Mouse (Mus musculus): ENCODE measurements around the gene Apold1. TPM values are rescaled to one million over a fixed set of nuclear protein-coding genes. Genes with fewer than 3 reads are reported as not detected.
A peak's percentile ranks its signal among the peaks of the same experiment; 100 is the strongest.

Gene Apold1
- total RNA-seq, 2 experiments from 2014 or later: 4.6 to 4.8 TPM

DNA sequence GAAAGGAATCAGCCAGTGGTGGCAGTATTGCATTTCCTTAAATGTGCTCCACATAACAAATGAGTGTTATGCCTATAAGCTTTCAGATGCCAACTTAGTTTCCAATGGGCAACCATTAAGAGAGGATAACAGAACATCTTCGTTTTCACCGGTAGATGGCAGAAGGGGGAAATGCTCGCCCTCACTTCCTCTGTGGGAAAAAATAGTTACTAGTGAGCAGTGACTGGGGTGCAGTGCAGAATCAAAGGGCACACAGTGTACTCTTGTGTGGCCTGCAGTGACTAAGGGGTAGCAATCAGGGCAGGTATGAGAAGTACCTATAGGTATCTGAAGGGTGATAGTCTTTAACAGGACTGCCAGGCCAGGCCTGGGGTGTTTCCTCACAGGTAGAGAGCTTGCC is 44.7 kb downstream of the Apold1 start:
- peak in 1 of 2 experiments; percentile 12 for DNase-seq (ENCODE audit: low spot score in 2 of 2)

DNA sequence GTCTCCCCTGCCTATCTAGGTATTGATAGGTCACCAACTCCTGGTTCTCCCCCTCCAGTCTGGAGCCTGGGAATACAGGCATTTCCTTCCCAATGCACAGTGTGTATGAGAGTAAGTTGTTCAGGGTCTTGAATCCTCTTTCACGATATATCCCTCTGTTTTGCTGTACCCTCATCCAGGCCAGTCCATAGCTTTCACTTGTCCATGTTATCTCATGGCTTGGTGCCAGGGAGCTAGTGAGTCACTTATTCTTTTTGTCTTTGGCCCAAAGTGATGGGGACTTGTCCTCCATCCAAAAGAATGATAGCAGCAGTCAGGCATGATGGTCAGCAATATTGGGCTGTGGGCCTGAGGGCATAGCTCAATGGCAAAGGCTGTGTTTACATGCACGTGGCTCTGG is 45.2 kb downstream of the Apold1 start:
- DNase-seq (ENCODE audit: low spot score in 2 of 2): no peak

GRCm38 (mm10) chr6:135029246-135029645 is 47.7 kb downstream of the Apold1 start:
- no peak for DNase-seq (ENCODE audit: low spot score in 2 of 2)

Other genes starting within 250 kb of the Apold1 start
- gene Dusp16, start 189.1 kb upstream of the Apold1 start, total RNA-seq (2021): 1 to 10 TPM; 9.5 to 9.8 TPM
- 10 to 100 TPM; 51.8 TPM for gene Crebl2, start 151.6 kb upstream of the Apold1 start, total RNA-seq (2021)
- 10 to 100 TPM; 28.8 to 32.1 TPM for gene Gpr19, start 83.1 kb upstream of the Apold1 start, total RNA-seq (2021)
- gene Cdkn1b, start 61.3 kb upstream of the Apold1 start, total RNA-seq (2021): 10 to 100 TPM; 38.2 to 40.5 TPM
- 10 to 100 TPM; 58.3 to 59.1 TPM for gene Ddx47, start 29.9 kb downstream of the Apold1 start, total RNA-seq (2021)
- gene Gprc5a, start 83.9 kb downstream of the Apold1 start, total RNA-seq (2021): under 1 TPM; 0.26 to 0.79 TPM
- gene Gprc5d, start 136.6 kb downstream of the Apold1 start, total RNA-seq (2021): not detected
- 100 to 1,000 TPM; 183 to 192 TPM for gene Fam234b, start 216.3 kb downstream of the Apold1 start, total RNA-seq (2021)
- 10 to 100 TPM; 52.6 to 57.5 TPM for gene Hebp1, start 216.3 kb downstream of the Apold1 start, total RNA-seq (2021)

All from left cerebral cortex, adult 18-20 months (tissue).